Mouse (Mus musculus): Measurements from ENCODE around the gene Ilvbl. TPM values are rescaled to one million over a fixed set of nuclear protein-coding genes. Genes with fewer than 3 reads are reported as not detected.

Ilvbl gene
- polyA plus RNA-seq, 1 experiment from 2014 or later: 27.5 TPM

GRCm38 (mm10) chr10:78573226-78573625 is 920 bp upstream of the Ilvbl start:
- H3K4me1 ChIP-seq (replicated peaks; ENCODE audit: control insufficient read depth, insufficient read depth, low read length): no peaks in the 10 kb centered on the region
- H3K9ac ChIP-seq (ENCODE audit: low read depth, low read length): no peak overlapping the region
- H3K4me3 ChIP-seq (ENCODE audit: low read depth, low read length): no peak overlapping the region
- no peak overlapping the region for H3K27ac ChIP-seq (ENCODE audit: low read depth, low read length)
- no peak overlapping the region for H3K4me2 ChIP-seq (replicated peaks; ENCODE audit: low read depth, low read length)
- no peaks in the 10 kb centered on the region for H3K36me3 ChIP-seq (ENCODE audit: control insufficient read depth, insufficient read depth, low read length)
- no peak for ATAC-seq (ENCODE audit: low FRiP score)
- no peaks in the 10 kb centered on the region for H3K27me3 ChIP-seq (ENCODE audit: control insufficient read depth, insufficient read depth, low read length)
- WGBS: 82% methylated on average over 3 of the region's 3 CpGs
- no peaks in the 10 kb centered on the region for H3K9me3 ChIP-seq (ENCODE audit: control insufficient read depth, low read length)
- DNase-seq (ENCODE audit: low spot score): no peak

GRCm38 (mm10) chr10:78575105-78575632 is 1.0 kb downstream of the Ilvbl start:
- H3K4me3 ChIP-seq (ENCODE audit: low read depth, low read length): peak overlapping the region; percentile 66
- WGBS: 17% methylated on average over 13 of the region's 13 CpGs
- no peaks in the 10 kb centered on the region for H3K9me3 ChIP-seq (ENCODE audit: control insufficient read depth, low read length)
- peak overlapping the region; percentile 57 for H3K4me2 ChIP-seq (replicated peaks; ENCODE audit: low read depth, low read length)
- peak overlapping the region; percentile 68 for H3K9ac ChIP-seq (ENCODE audit: low read depth, low read length)
- no peaks in the 10 kb centered on the region for H3K4me1 ChIP-seq (replicated peaks; ENCODE audit: control insufficient read depth, insufficient read depth, low read length)
- DNase-seq (ENCODE audit: low spot score) (no peak), ATAC-seq (ENCODE audit: low FRiP score) (peak; percentile 39)
- peak overlapping the region; percentile 32 for H3K27ac ChIP-seq (ENCODE audit: low read depth, low read length)
- H3K27me3 ChIP-seq (ENCODE audit: control insufficient read depth, insufficient read depth, low read length): no peaks in the 10 kb centered on the region
- no peaks in the 10 kb centered on the region for H3K36me3 ChIP-seq (ENCODE audit: control insufficient read depth, insufficient read depth, low read length)

- Histone ChIP-seq H3K4me3 (ENCODE audit: low read depth, low read length) (no peak overlapping the region), H3K4me2 (replicated peaks; ENCODE audit: low read depth, low read length) (no peak overlapping the region), H3K9me3 (ENCODE audit: control insufficient read depth, low read length) (no peaks in the 10 kb centered on the region), H3K4me1 (replicated peaks; ENCODE audit: control insufficient read depth, insufficient read depth, low read length) (no peaks in the 10 kb centered on the region), H3K36me3 (ENCODE audit: control insufficient read depth, insufficient read depth, low read length) (no peaks in the 10 kb centered on the region), H3K27me3 (ENCODE audit: control insufficient read depth, insufficient read depth, low read length) (no peaks in the 10 kb centered on the region), H3K27ac (ENCODE audit: low read depth, low read length) (no peak overlapping the region), H3K9ac (ENCODE audit: low read depth, low read length) (no peak overlapping the region)
- DNase-seq (ENCODE audit: low spot score): no peak
- WGBS: 86% methylated on average over 2 of the region's 2 CpGs
- ATAC-seq (ENCODE audit: low FRiP score): no peak
These were observed 1.5 kb downstream of the Ilvbl start for GRCm38 (mm10) chr10:78575690-78576089.

- no peaks in the 10 kb centered on the region for H3K36me3 ChIP-seq (ENCODE audit: control insufficient read depth, insufficient read depth, low read length)
- DNase-seq (ENCODE audit: low spot score) (no peak), ATAC-seq (ENCODE audit: low FRiP score) (no peak)
- WGBS: 93% methylated on average over 16 of the region's 16 CpGs
- H3K9ac ChIP-seq (ENCODE audit: low read depth, low read length): no peak overlapping the region
- no peak overlapping the region for H3K27ac ChIP-seq (ENCODE audit: low read depth, low read length)
- H3K9me3 ChIP-seq (ENCODE audit: control insufficient read depth, low read length): no peaks in the 10 kb centered on the region
- H3K4me1 ChIP-seq (replicated peaks; ENCODE audit: control insufficient read depth, insufficient read depth, low read length): no peaks in the 10 kb centered on the region
- no peaks in the 10 kb centered on the region for H3K27me3 ChIP-seq (ENCODE audit: control insufficient read depth, insufficient read depth, low read length)
- no peak overlapping the region for H3K4me2 ChIP-seq (replicated peaks; ENCODE audit: low read depth, low read length)
- no peak overlapping the region for H3K4me3 ChIP-seq (ENCODE audit: low read depth, low read length)
These were observed 2.5 kb downstream of the Ilvbl start for GRCm38 (mm10) chr10:78576435-78577184.

- no peak overlapping the region for H3K4me3 ChIP-seq (ENCODE audit: low read depth, low read length)
- no peaks in the 10 kb centered on the region for H3K36me3 ChIP-seq (ENCODE audit: control insufficient read depth, insufficient read depth, low read length)
- ATAC-seq (ENCODE audit: low FRiP score): no peak
- no peak overlapping the region for H3K27ac ChIP-seq (ENCODE audit: low read depth, low read length)
- no peak overlapping the region for H3K9ac ChIP-seq (ENCODE audit: low read depth, low read length)
- no peak overlapping the region for H3K4me2 ChIP-seq (replicated peaks; ENCODE audit: low read depth, low read length)
- no peak for DNase-seq (ENCODE audit: low spot score)
- H3K9me3 ChIP-seq (ENCODE audit: control insufficient read depth, low read length): no peaks in the 10 kb centered on the region
- no peaks in the 10 kb centered on the region for H3K27me3 ChIP-seq (ENCODE audit: control insufficient read depth, insufficient read depth, low read length)
- no peaks in the 10 kb centered on the region for H3K4me1 ChIP-seq (replicated peaks; ENCODE audit: control insufficient read depth, insufficient read depth, low read length)
- WGBS: 75% methylated on average over 3 of the region's 3 CpGs
These were observed 4.1 kb downstream of the Ilvbl start for GRCm38 (mm10) chr10:78578204-78578603.

DNA sequence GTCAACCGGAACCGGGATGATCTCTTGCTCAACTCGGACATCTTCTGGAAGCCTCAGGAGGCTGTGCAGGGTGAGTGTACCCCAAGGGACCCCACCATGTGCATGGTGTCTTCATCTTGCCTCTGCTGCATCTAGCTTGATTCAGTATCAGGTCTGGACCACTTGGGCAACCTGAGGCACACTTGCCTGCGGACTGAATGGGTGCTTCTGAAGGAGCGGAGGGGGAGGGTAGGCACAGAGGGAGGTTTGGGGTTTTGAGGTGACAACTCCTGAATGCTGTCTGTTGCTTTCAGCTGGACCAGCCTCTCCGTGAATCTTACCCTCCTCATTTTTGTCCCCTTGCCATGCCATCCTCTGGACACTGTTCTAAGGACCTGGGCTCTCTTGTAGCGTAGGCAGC is 7.0 kb downstream of the Ilvbl start:
- WGBS: 90% methylated on average over 7 of the region's 7 CpGs
- DNase-seq (ENCODE audit: low spot score) (no peak), ATAC-seq (ENCODE audit: low FRiP score) (no peak)
- no peak overlapping the region for H3K27ac ChIP-seq (ENCODE audit: low read depth, low read length)
- no peak overlapping the region for H3K4me3 ChIP-seq (ENCODE audit: low read depth, low read length)
- H3K27me3 ChIP-seq (ENCODE audit: control insufficient read depth, insufficient read depth, low read length): no peaks in the 10 kb centered on the region
- no peak overlapping the region for H3K9ac ChIP-seq (ENCODE audit: low read depth, low read length)
- no peaks in the 10 kb centered on the region; the same call in 1 of the 2 replicates for H3K36me3 ChIP-seq (ENCODE audit: control insufficient read depth, insufficient read depth, low read length)
- H3K4me2 ChIP-seq (replicated peaks; ENCODE audit: low read depth, low read length): no peak overlapping the region
- no peaks in the 10 kb centered on the region for H3K9me3 ChIP-seq (ENCODE audit: control insufficient read depth, low read length)
- no peaks in the 10 kb centered on the region for H3K4me1 ChIP-seq (replicated peaks; ENCODE audit: control insufficient read depth, insufficient read depth, low read length)

GRCm38 (mm10) chr10:78583347-78583746 is 9.2 kb downstream of the Ilvbl start:
- H3K27me3 ChIP-seq (ENCODE audit: control insufficient read depth, insufficient read depth, low read length): no peaks in the 10 kb centered on the region
- H3K36me3 ChIP-seq (ENCODE audit: control insufficient read depth, insufficient read depth, low read length): peaks cover 5% of the 10 kb centered on the region
- no peaks in the 10 kb centered on the region for H3K4me1 ChIP-seq (replicated peaks; ENCODE audit: control insufficient read depth, insufficient read depth, low read length)
- 79% methylated on average over 9 of the region's 9 CpGs for WGBS
- DNase-seq (ENCODE audit: low spot score) (no peak), ATAC-seq (ENCODE audit: low FRiP score) (no peak)
- H3K4me2 ChIP-seq (replicated peaks; ENCODE audit: low read depth, low read length): no peak overlapping the region
- H3K27ac ChIP-seq (ENCODE audit: low read depth, low read length): no peak overlapping the region
- no peak overlapping the region for H3K4me3 ChIP-seq (ENCODE audit: low read depth, low read length)
- H3K9ac ChIP-seq (ENCODE audit: low read depth, low read length): no peak overlapping the region
- H3K9me3 ChIP-seq (ENCODE audit: control insufficient read depth, low read length): no peaks in the 10 kb centered on the region

GRCm38 (mm10) chr10:78583939-78584338 is 9.8 kb downstream of the Ilvbl start:
- no peaks in the 10 kb centered on the region for H3K9me3 ChIP-seq (ENCODE audit: control insufficient read depth, low read length)
- 90% methylated on average over 3 of the region's 3 CpGs for WGBS
- DNase-seq (ENCODE audit: low spot score) (no peak), ATAC-seq (ENCODE audit: low FRiP score) (no peak)
- H3K9ac ChIP-seq (ENCODE audit: low read depth, low read length): no peak overlapping the region
- H3K27me3 ChIP-seq (ENCODE audit: control insufficient read depth, insufficient read depth, low read length): no peaks in the 10 kb centered on the region
- H3K36me3 ChIP-seq (ENCODE audit: control insufficient read depth, insufficient read depth, low read length): peaks cover 5% of the 10 kb centered on the region
- no peak overlapping the region for H3K4me2 ChIP-seq (replicated peaks; ENCODE audit: low read depth, low read length)
- no peaks in the 10 kb centered on the region for H3K4me1 ChIP-seq (replicated peaks; ENCODE audit: control insufficient read depth, insufficient read depth, low read length)
- no peak overlapping the region for H3K27ac ChIP-seq (ENCODE audit: low read depth, low read length)
- H3K4me3 ChIP-seq (ENCODE audit: low read depth, low read length): no peak overlapping the region

- DNase-seq (ENCODE audit: low spot score): no peak
- Histone ChIP-seq H3K36me3 (ENCODE audit: control insufficient read depth, insufficient read depth, low read length) (peaks cover 5% of the 10 kb centered on the region), H3K27me3 (ENCODE audit: control insufficient read depth, insufficient read depth, low read length) (no peaks in the 10 kb centered on the region), H3K4me2 (replicated peaks; ENCODE audit: low read depth, low read length) (no peak overlapping the region), H3K9ac (ENCODE audit: low read depth, low read length) (no peak overlapping the region), H3K4me3 (ENCODE audit: low read depth, low read length) (no peak overlapping the region), H3K4me1 (replicated peaks; ENCODE audit: control insufficient read depth, insufficient read depth, low read length) (no peaks in the 10 kb centered on the region), H3K27ac (ENCODE audit: low read depth, low read length) (no peak overlapping the region), H3K9me3 (ENCODE audit: control insufficient read depth, low read length) (no peaks in the 10 kb centered on the region)
- ATAC-seq (ENCODE audit: low FRiP score): no peak
- 88% methylated on average over 1 of the region's 1 CpGs for WGBS
These were observed 10.8 kb downstream of the Ilvbl start for GRCm38 (mm10) chr10:78584996-78585395.
